Mouse (Mus musculus): ENCODE measurements around the gene Agbl1. TPM values are rescaled to one million over a fixed set of nuclear protein-coding genes. Genes with fewer than 3 reads are reported as not detected.

The Agbl1 gene
- total RNA-seq, 2 experiments from 2014 or later, result 0.09 to 0.16 TPM

DNA sequence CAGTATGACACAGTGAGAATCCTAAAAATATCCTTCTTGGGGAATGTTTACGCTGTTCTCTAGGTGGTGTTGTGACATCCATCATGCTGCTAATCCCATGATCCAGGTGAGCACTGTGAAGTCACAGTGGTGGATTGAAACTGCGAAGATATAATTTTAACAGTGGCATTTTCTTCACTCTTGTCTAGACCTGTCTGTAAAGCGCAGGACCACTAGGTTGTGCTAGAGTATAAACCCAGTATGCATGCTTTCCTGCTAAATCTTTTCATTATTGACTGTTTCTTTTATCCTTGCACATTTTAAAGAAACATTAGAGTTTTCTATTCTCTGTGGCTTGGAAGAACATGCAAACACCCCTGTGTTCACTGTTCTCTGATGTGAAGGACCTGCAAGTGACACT is 57.8 kb downstream of the Agbl1 start:
- no peak overlapping the region for H3K4me3 ChIP-seq
- intact Hi-C loops (cut with DNase I), result loop anchor here (5.0 to 10.0 kb wide), 2 partner anchors 363 to 655 kb away; no protein-coding TSS in a partner anchor
- peak; percentile 70 for TF ChIP-seq CTCF (IDR thresholded peaks at IDR 0.05)
- H3K27ac ChIP-seq, result no peak overlapping the region
- DNase-seq (ENCODE audit: extremely low spot score in 1 of 2, low spot score in 2 of 2), result no peak

- H3K4me3 ChIP-seq, result no peak overlapping the region
- TF ChIP-seq CTCF (IDR thresholded peaks at IDR 0.05), result no peak
- DNase-seq (ENCODE audit: extremely low spot score in 1 of 2, low spot score in 2 of 2), result no peak
- H3K27ac ChIP-seq, result no peak overlapping the region
- intact Hi-C loops (cut with DNase I), result no loop called here
Observed at GRCm38 (mm10) chr7:76321866-76322553, 92.3 kb downstream of the Agbl1 start.

GRCm38 (mm10) chr7:76326091-76326490 is 96.4 kb downstream of the Agbl1 start:
- Histone ChIP-seq H3K4me3 (no peak overlapping the region), H3K27ac (no peak overlapping the region)
- no peak for DNase-seq (ENCODE audit: extremely low spot score in 1 of 2, low spot score in 2 of 2)
- intact Hi-C loops (cut with DNase I), result no loop called here
- TF ChIP-seq CTCF (IDR thresholded peaks at IDR 0.05), result no peak

DNA sequence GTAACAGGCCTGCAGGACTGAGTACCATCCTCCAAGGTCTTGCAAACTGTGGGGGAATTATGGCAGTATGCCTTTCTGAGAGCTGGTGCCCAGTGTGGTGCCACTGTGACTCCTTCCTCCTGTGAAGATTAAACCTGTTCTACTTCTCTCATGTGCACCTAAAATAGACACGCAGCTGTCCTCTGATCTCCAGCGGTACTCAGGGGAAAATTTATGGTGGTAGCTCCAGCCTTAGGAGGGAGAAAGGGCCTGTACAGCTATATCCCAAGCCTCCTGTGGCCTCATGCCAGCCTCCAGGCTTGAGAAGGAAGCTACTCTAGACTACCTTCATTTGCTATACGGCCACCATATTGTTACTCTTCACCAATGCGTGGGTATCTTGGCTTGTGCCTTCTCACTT is 109.6 kb downstream of the Agbl1 start:
- DNase-seq (ENCODE audit: extremely low spot score in 1 of 2, low spot score in 2 of 2), result no peak
- no peak overlapping the region for H3K4me3 ChIP-seq
- no peak overlapping the region for H3K27ac ChIP-seq
- TF ChIP-seq CTCF (IDR thresholded peaks at IDR 0.05), result no peak
- intact Hi-C loops (cut with DNase I), result no loop called here

DNA sequence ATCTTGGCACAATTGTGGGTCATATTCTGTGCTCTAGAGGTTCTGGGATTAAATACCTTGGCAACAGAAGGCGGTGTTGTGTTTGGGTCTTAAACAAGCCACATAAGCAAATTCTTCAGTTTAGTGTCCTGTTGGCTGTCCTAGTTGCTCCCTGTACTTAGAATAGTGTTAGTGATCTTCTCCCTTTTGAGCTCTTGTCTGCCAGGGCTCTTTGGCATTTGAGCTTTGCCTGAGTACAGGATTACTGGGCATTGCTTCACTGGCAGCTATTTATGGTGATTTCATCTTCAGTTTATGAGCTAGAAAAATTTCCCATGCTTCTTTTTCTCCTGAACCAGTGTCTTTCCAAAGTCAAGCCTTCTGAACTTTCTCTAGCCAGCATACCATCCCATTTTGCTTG is 111.9 kb downstream of the Agbl1 start:
- no peak overlapping the region for H3K4me3 ChIP-seq
- no peak overlapping the region for H3K27ac ChIP-seq
- TF ChIP-seq CTCF (IDR thresholded peaks at IDR 0.05), result no peak
- no peak for DNase-seq (ENCODE audit: extremely low spot score in 1 of 2, low spot score in 2 of 2)
- intact Hi-C loops (cut with DNase I), result no loop called here

- TF ChIP-seq CTCF (IDR thresholded peaks at IDR 0.05), result no peak; the same call in none of the 2 replicates
- Histone ChIP-seq H3K27ac (no peak overlapping the region), H3K4me3 (no peak overlapping the region)
- no peak for DNase-seq (ENCODE audit: extremely low spot score in 1 of 2, low spot score in 2 of 2)
- intact Hi-C loops (cut with DNase I), result loop anchor here (5.0 kb wide), 1 partner anchor 441 kb away; no protein-coding TSS in a partner anchor
Observed at GRCm38 (mm10) chr7:76353469-76353868, 123.8 kb downstream of the Agbl1 start.

DNA sequence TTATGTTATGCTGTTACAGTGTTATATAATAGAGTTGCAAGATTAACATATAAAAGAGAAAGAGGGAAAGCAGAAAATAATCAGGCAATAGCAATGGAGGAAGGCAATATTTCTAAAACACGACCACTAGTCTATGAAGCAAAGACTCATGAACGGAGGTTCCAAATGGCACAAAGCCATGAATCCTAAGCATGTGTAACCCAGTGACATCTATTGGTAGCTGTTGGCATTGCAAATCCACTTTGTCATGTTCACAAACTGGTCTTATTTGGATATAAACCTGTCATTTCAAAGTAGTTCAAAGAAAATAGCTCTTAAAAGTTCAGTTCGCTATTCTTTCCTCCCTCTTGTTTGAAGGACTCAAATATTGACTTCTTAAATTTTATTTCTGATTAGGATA is 124.8 kb downstream of the Agbl1 start:
- intact Hi-C loops (cut with DNase I), result loop anchor here (1.0 to 5.0 kb wide), 2 partner anchors 427 to 442 kb away; no protein-coding TSS in a partner anchor
- TF ChIP-seq CTCF (IDR thresholded peaks at IDR 0.05), result peak; percentile 69
- no peak overlapping the region for H3K4me3 ChIP-seq
- DNase-seq (ENCODE audit: extremely low spot score in 1 of 2, low spot score in 2 of 2), result peak in 1 of 2 experiments; percentile 12
- no peak overlapping the region for H3K27ac ChIP-seq

DNA sequence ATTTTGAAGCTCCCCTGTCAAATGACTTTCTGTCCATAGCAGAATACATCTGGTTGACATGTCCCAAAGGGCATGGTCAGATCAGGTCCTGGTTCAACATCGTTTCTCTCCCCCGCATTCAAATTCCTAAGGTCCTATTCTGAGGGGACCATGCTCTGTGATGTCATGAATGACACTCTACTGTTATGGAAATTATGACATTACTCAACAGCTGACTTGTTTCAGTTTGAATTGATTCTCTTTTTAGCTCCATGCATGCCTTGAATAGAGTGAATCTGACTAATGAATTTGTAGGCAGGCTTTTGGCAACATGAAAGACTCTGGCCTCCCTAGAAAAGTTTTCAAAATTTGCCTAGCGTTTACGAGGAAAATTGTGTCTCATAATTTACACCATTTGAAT is 141.6 kb downstream of the Agbl1 start:
- Histone ChIP-seq H3K4me3 (no peak overlapping the region), H3K27ac (no peak overlapping the region)
- no peak for DNase-seq (ENCODE audit: extremely low spot score in 1 of 2, low spot score in 2 of 2)
- intact Hi-C loops (cut with DNase I), result no loop called here
- TF ChIP-seq CTCF (IDR thresholded peaks at IDR 0.05), result no peak

DNA sequence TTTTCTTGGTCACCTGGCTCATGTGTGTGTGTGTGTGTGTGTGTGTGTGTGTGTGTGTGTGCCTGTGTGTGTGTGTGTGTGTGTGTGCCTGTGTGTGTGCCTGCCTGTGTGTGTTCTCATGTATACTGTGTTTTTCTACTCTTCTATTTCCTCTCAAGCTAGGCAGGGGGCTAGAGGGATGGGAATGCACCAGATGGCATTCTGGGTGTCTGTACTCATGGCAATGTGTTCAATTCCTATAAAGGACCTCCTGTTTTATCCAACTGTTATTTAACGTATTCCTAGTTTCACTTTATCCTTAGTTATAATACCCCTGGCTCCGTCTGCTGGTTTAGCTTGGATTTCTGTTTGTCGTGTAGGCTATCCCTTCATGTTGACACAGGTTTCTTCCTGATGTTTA is 149.8 kb downstream of the Agbl1 start:
- intact Hi-C loops (cut with DNase I), result no loop called here
- no peak overlapping the region for H3K27ac ChIP-seq
- no peak for DNase-seq (ENCODE audit: extremely low spot score in 1 of 2, low spot score in 2 of 2)
- no peak for TF ChIP-seq CTCF (IDR thresholded peaks at IDR 0.05)
- H3K4me3 ChIP-seq, result no peak overlapping the region

- no peak for DNase-seq (ENCODE audit: extremely low spot score in 1 of 2, low spot score in 2 of 2)
- Histone ChIP-seq H3K4me3 (no peak overlapping the region), H3K27ac (no peak overlapping the region)
- TF ChIP-seq CTCF (IDR thresholded peaks at IDR 0.05), result no peak
- intact Hi-C loops (cut with DNase I), result no loop called here
Observed at GRCm38 (mm10) chr7:76381986-76382385, 152.3 kb downstream of the Agbl1 start.

DNA sequence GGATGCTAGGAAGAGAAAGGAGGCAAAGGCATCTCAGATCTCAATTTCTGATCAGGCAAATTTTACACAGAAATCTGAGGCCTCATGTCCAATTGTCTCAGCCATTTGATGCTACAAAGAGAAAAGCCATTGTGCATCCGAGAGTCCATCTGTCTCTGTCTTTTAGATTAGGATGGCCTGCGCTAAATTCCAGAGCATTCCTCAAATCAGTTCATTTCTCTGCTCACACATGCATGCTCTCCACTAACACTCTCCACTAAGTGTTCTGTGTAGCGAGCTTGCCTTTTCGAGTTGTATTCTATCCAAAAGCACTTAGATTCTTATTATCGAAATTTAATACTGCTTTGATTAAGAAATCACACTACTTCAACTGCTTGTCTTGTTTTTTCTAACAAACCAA is 159.6 kb downstream of the Agbl1 start:
- intact Hi-C loops (cut with DNase I), result no loop called here
- H3K27ac ChIP-seq, result no peak overlapping the region
- no peak for DNase-seq (ENCODE audit: extremely low spot score in 1 of 2, low spot score in 2 of 2)
- TF ChIP-seq CTCF (IDR thresholded peaks at IDR 0.05), result no peak
- no peak overlapping the region for H3K4me3 ChIP-seq

- DNase-seq (ENCODE audit: extremely low spot score in 1 of 2, low spot score in 2 of 2), result peak in 1 of 2 experiments; percentile 15
- intact Hi-C loops (cut with DNase I), result loop anchor here (5.0 kb wide), 1 partner anchor 480 kb away; no protein-coding TSS in a partner anchor
- TF ChIP-seq CTCF (IDR thresholded peaks at IDR 0.05), result no peak
- no peak overlapping the region; the same call in 1 of the 2 replicates for H3K27ac ChIP-seq
- H3K4me3 ChIP-seq, result peak overlapping the region; percentile 47
Observed at GRCm38 (mm10) chr7:76392296-76392940, 162.7 kb downstream of the Agbl1 start.
